Mouse (Mus musculus) mature B cell (primary cell): ENCODE data around the gene Krtap9-3.

Experiments used
- in situ Hi-C: fragments of 300-500 bp; cut with MboI; formaldehyde crosslinking; loops from 2 replicates; pipeline ENCODE4 v1.14.3; 2019

Krtap9-3 gene

GRCm38 (mm10) chr11:99566530-99566929 lies 31.4 kb downstream of the Krtap9-3 start, which contains the start of gene Krtap3-1:
TSS of gene Krtap3-1 (minus strand) at chr11:99566630.
- in situ Hi-C loops = no loop called here

- in situ Hi-C loops = no loop called here
Observed at GRCm38 (mm10) chr11:99562580-99562979, 35.3 kb downstream of the Krtap9-3 start.

DNA sequence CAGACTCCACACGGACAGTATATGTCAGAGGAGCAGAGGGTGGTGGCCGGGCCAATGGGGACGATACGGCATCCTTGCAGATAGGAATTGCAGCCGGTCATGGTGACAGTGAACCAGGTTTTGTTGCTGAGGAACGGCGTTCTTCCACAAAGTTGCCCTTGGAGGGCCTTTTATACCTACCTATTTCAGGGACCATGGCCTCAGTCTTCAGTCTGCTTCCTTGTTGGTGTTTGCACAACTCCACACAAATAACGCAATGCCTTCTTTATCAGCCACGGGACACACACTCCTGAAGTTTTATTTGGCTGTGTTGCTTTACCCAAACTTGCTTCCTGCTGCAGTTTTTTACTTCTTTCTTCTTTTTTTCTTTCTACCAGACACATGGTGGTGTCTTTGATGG lies 38.5 kb downstream of the Krtap9-3 start, which contains the start of gene Gm11939:
Gene Gm11939, minus strand, starts transcription at position 101 of the 400 bp plus-strand sequence.
- in situ Hi-C loops = no loop called here

GRCm38 (mm10) chr11:99557976-99558745 lies 39.7 kb downstream of the Krtap9-3 start:
- in situ Hi-C loops = no loop called here

- in situ Hi-C loops = no loop called here
Observed at GRCm38 (mm10) chr11:99556753-99557152, 41.2 kb downstream of the Krtap9-3 start, which contains the start of gene Krtap3-2. TSS of gene Krtap3-2 (minus strand) at chr11:99556853.

- in situ Hi-C loops = no loop called here
Observed at GRCm38 (mm10) chr11:99556195-99556594, 41.7 kb downstream of the Krtap9-3 start.

DNA sequence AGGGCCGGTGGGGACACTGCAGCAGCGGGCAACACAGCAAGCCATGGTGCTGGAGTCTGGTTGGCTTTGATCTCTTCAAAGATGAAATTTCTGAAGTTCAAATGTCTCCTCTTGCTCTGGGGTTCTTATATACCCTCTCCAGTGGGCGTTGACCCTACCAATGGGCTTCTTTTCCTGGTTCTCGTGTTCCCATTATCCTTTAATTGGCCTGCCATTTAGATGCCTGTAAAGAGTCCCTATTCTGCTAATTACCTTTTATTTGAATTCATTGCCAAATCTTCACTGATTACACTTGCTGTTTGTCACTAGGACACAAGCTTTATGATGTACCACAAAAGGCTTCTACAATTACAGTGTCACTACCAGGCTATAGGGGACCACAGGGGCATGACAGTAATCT lies 47.1 kb downstream of the Krtap9-3 start, which contains the start of gene Krtap3-3:
Gene Krtap3-3, minus strand, starts transcription at position 101 of the 400 bp plus-strand sequence.
- in situ Hi-C loops = no loop called here

DNA sequence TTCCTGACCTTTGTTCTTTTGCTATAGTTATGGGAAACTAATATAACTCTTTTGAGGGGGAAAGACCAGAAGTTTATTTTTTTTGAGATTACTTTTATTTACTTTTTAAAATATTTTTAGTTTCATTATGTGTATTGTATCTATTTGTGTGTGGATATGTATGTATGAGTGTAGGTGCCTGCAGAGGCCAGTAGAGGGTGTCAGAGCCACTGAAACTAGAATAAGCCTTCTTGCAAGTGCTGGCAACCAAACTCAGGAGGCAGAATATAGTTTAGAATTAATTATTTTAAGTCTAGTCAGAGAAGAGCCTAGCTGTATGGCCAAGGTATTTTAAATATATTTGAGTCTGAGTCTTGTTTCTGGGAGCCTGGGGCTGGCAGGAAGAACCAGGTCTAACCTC lies 50.0 kb downstream of the Krtap9-3 start:
- in situ Hi-C loops = no loop called here
